Mouse (Mus musculus) urinary bladder, postnatal 4 days (tissue): ENCODE data around the gene Cmip.

Experiments used
- DNase-seq, 2 experiments: peaks; one replicate each; pipeline ENCODE4 v3.0.0; 2021 to 2022; ENCODE audit warnings: low spot score in 2 of 2

Gene Cmip

DNA sequence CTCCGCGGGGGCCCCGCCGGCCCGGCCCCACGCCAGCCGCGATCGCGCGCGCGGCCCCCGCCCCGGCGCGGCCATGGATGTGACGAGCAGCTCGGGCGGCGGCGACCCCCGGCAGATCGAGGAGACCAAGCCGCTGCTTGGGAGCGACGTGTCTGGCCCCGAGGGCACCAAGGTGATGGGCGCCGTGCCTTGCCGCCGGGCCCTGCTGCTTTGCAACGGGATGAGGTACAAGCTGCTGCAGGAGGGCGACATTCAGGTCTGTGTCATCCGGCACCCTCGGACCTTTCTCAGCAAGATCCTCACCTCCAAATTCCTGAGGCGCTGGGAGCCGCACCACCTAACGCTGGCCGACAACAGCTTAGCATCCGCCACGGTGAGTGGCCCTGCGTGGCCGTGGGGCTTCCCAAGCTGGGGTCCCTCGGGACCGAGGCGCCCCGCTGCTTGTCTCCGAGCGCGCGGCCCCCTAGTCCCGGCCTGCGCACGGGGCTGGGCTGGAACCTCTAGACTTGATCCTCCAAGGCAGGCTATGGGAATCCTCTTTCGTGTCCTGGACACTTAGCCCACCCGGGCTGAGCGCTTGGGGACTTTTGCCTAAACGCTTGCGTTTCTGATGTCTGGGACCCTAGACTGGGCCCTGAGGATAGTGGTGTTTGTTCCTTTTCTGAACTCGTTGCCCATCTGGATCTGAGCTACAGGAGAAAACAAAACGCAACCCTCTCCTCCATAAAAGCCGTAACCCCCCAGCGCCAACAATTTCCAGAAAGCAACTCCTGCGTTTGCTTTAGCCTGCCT is at the start of gene Cmip:
Cmip (plus strand) TSS at position 36 of the 792 bp plus-strand sequence.
- DNase-seq: no peak

GRCm38 (mm10) chr8:117209150-117209549 is 47.7 kb upstream of the Cmip start:
- no peak for DNase-seq

- no peak for DNase-seq
Observed at GRCm38 (mm10) chr8:117212100-117212499, 44.8 kb upstream of the Cmip start.

DNA sequence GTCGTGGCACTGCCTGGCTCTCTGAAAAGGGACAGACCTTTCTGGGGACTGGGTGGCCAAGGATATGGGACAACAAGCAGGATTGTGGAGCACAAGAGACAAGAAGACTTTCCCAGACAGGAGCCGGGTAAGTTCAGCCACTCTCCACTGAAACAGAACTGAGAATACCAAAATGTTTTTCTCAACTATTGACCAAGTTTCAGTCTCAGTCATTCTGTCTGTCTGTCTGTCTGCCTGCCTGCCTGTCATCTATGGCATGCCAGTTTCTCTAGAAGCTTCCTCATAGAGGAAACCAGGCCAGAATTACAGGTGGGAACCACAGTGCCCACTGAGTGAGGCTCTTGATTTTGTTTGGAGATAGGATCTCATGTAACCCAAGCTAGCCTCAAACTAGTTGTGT is 39.1 kb upstream of the Cmip start:
- DNase-seq: no peak

DNA sequence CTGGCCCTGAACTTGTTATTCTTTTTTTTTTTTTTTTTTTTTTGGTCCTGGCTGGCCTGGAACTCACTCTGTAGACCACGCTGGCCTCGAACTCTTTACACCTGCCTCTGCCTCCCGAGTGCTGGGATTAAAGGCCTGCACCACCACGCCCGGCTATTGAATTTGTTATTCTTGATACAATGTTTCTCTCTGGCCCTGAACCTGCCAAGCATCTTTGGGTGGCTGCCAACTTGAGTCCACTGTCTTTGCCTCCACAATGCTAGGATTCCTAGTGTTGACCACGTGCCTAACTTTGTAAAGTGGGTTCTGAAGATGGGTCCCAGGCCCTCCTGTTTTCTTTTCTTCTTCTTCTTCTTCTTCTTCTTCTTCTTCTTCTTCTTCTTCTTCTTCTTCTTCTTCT is 34.5 kb upstream of the Cmip start:
- DNase-seq: no peak

DNA sequence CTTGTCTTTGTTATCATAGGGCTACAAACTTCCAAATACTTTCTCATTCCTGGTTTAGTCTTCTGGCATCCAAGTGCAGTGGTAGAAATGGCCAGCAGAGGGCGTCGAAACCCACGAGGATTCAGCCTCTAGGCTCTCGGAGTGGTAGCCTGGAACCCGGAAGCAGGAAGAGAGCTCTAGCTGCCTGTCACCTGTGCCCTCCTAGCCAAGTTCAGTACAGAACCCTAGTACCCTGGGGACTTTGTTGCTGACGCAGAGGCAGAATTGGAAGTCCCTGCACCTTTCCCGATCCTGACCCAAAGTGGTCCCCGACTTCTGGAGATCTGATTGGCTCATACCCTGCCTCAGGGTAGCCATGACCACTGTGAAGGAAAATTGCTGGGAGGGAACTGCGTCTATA is 32.2 kb upstream of the Cmip start:
- peak; percentile 74 to 90 for DNase-seq

GRCm38 (mm10) chr8:117226306-117226705 is 30.6 kb upstream of the Cmip start:
- DNase-seq: no peak

GRCm38 (mm10) chr8:117227339-117227738 is 29.5 kb upstream of the Cmip start:
- no peak for DNase-seq

DNA sequence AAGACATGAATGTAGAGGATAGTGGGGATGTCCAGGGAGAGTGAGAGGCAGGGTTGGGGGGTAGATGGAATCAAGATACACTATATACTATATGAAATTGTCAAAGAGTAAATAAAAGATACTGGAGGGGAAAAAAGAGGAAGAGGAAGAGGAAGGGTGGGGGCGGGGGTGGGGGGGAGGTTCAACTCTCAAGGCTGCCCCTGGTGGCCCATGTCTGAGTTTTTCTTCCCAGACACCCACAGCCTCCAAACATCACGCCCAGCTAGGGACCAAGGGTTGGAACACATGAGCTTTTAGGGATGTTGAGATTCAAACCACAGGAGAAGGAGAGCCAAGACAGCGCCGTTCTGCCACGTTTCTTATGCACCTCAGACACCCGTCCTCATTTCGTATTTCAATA is 23.7 kb upstream of the Cmip start:
- DNase-seq: no peak

DNA sequence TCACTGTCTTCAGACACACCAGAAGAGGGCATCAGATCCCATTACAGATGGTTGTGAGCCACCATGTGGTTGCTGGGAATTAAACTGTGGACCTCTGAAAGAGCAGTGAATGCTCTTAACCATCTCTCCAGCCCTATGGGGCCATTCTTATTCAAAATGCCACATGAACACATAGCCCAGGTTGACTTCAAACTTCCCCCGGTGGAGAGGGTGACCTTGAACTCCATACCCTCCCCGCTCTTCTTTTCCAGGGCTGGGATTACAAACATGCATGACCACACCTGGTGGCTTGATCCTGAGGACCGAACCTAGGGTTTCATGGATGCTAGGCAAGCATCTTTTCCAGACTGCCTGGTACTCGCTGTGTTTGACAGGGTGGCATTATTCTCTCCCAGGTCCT is 20.3 kb upstream of the Cmip start:
- DNase-seq: no peak

DNA sequence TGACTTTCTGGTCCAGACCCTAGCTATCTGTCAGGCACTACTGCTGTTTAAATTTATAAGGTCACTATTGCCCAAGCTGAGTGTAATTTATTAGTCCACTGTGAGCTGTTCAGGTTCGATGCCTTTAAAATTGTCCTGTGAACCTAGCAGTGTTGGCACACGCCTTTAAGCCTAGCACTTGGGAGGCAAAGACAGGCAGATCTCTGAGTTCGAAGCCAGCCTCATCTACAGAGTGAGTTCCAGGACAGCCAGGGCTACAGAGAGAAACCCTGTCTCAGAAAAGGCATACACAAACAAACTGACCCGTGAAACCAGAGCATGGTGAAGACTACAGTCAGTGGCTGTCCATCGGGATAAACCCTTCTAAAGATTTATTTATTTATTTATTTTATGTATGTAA is 16.5 kb upstream of the Cmip start:
- DNase-seq: no peak

GRCm38 (mm10) chr8:117240841-117241494 is 15.9 kb upstream of the Cmip start:
- no peak for DNase-seq

- DNase-seq: no peak
Observed at GRCm38 (mm10) chr8:117241848-117242247, 15.0 kb upstream of the Cmip start.

DNA sequence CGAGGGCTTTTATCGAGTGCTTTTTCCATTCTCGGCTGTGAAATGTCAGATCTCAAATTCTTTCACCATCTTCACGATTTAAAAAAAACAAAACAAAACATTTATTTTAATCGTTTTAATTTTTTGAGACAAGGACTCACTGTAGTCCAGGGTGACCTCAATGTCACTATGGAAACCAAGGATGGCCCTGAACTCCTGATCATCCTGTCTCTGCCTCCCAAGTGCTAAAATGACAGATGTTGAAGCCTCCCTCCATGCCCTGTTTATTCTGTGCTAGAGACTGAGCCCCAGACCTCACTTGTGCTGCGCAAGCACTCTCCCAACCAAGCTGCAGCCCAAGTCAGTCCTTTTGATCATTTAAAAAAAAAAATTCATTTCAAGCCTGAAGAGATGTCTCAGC is 14.6 kb upstream of the Cmip start:
- DNase-seq: no peak

DNA sequence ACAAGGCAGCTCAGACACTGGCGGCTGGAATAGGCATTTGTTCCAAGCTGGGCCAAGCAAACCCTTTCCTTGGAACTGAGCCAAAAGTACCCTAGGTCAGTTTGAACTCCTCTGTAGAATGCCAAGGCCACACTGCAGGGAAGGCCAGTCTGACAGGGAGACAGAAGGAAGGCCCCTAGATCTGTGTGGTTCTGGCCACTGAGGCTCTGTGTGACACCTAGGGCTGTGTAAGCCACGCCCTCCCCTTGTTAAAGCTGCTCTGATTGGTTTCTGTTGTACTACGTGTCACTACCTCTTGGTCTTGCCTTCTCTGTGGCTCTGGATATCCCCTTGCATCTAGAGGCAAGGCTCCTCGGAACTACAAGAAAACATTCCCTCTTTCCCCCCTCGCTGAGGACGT is 12.3 kb upstream of the Cmip start:
- no peak for DNase-seq

- DNase-seq: no peak
Observed at GRCm38 (mm10) chr8:117248341-117248740, 8.5 kb upstream of the Cmip start.

DNA sequence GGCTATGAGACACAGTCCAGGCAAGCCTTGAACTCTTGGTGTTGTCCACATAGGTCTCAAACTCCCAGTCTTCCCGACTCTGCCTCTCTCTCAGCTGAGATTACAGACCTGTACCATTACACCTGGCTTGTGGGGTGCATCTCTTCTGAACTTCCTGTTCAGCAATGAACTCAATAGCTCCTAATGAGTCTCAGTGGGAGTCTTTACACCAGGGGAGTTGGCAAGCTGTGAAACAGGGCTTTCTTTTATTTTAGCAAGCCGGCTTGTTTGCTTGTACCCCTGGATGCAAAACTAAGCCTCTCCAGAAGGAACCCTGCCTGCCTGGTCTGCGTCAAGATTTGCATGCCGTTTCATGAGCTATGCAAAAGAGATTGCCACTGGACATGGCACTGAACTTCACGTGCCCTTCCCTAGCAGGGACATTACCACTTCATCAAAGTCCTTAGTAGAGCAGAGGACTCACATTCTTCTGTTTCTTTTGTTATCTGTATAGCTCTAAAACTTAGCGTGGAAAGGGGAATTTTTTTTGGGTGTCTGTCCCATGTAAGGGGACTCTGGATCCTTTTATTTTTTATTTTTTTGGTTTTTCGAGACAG is 5.7 kb upstream of the Cmip start:
- DNase-seq: no peak

DNA sequence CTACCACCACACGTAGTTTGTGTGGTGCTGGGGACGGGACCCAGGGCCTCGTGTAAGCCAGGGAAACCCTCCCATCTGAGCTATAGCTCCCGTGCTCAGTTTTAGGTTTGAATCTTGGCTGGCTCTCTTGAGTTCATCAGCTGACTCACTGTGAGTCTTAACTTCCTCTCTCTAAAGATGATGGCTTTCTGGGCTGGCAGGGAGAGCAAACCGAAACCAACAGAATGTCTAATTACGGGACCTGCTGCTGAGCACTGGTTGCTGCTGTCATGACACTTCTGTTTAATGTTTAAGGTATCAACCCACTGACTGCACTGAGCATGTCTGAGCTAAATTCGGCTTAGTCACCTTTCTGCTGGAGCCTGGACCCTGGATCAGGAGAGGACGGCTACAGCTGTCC is 4.2 kb upstream of the Cmip start:
- no peak for DNase-seq

DNA sequence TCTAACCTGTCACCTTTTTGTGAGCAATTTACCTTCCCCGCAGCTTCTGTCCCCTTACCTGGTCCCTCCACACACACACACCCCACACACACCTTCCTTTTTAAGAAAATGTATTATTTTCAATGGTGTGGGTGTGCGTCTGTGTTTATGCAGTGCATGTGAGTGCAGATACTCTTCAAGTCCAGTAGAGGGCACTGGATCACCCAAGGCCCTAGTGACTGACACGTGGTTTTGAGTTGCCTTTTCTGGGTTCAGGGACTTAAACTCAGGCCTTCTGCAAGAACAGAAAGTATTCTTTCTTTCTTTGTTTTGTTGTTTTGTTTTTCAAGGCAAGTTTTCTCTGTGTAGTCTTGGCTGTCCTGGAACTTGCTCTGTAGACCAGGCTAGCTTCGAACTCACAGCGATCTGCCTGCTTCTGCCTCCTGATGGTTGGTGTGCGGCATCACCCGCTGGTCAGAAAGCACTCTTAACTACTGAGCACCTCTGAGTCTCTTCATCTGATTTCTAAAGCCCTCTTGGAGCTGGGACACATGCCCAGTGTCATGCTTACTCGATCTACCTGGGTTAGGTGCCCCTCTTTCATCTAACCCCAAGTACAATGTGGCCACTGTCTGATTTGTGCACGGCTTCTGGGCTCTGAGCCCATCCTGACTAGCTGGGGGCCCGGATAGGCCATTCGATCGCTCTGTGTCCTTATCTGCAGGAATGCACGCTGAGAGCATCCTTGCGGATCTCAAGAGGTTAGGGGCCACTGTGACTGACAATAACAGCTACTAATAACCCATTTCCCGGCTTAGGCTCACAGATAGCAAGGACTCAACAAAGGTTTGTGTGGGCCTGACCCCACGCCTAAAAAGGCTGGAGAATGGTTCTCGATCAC is 3.2 kb upstream of the Cmip start:
- no peak for DNase-seq

- DNase-seq: no peak
Observed at GRCm38 (mm10) chr8:117254496-117254895, 2.4 kb upstream of the Cmip start.

GRCm38 (mm10) chr8:117256292-117256938 is 449 bp upstream of the Cmip start:
- DNase-seq: peak; percentile 94 to 95
